Mouse (Mus musculus): ENCODE measurements around the gene Antxr1.

The Antxr1 gene

DNA sequence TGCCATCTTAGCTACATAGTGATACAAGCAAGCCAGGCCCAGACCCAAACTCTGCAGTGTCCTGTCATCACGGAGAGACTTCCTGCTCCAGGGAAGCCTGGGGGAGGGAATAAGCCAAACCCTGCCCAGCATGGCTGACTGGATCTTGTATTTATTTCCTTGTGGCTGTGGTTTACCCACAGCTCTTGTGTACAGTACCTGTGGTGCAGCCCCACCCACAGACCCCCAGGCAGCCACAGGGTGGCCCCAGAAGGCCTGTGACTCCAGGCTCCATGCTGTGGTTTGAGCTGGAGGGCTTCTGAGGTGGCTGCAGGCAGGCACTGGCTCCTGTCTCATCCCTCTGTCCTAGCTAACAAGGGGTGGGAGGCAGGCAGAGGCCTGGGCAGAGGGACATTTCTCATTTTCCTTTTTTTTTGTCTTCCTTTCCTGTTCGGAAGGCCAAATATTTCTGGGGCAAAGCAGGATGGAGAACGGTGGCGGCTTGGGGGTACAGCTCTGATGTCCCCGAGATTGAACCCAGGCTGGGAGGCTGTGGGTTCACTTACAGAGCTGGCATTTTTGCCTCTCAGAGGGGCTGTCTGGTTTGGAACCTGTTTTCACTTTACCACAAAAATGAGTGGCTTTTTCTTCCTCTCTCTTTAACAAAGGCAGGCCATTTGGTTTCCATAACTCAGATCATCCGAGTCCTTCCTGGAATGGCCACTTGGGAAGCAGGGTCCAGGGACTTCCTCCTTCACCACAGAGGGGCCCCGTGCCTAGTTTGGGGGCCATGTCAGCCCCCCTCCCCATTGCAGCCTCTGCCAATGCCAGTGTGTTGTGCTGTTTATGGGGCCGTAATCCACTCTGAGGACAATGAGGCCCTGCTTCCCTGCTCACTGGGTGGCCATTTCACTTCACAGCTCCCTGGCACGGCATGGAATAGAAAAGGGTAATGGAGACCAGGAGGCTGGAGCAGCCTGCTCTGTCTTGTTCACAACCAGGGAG, 91.2 kb downstream of the Antxr1 start:
- no peak for DNase-seq

DNA sequence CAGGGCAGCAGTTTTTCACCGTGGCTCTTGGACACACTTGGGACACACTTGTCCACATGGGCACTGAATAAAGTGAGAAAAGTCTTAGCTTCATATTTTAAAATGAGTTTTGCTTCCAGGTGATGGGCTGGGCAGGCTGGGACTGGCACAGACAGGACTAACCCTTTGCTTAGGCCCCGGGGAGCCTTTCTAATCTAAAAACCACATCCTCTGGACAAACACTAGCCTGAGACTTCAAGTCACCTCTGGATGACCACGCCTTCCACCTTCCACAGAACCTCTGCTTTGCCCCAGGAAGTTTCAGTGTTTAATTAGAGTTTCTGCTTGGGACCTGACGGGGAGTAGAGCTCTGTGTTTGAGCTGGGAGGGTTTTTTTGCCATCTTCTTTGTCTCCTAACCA, 98.4 kb downstream of the Antxr1 start:
- no peak for DNase-seq

DNA sequence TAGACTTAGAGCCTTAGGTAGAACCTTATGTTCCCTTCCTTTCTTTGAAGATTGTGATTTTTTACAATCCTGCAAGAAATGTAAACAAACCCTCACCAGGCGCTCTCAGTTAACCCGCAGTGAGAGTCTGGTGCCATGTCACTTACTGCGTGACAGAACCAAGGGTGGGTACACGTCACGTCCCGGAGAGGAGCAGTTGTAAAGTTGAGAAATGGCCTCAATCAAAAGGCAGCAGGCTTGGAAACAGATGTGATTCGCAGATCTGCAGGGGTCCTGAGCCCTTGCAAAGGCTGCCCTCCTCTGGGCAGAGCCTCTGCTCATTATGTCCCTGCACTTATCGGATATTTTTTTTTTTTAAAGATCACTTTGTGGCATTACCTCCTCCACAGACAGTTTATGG, 99.6 kb downstream of the Antxr1 start:
- DNase-seq = no peak

DNA sequence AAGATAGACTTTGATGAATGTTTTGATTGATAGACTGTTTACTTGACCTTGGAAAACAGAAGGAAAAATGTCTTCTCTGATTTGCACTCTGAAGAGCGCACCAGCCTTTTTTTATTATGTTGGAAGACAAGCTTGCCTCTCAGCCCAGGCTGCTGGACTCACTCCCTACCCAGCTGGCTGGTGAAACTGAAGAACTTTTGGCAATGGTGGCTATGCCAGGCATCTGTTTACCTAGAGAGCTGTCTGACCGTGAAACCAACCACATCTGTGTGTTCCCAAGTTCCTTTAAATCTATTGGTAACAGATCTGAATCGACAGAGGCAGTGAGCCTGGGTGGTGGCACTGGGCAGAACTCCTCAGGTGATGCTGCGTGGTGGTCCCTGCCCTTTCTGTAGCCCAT, 102.5 kb downstream of the Antxr1 start:
- DNase-seq = no peak

DNA sequence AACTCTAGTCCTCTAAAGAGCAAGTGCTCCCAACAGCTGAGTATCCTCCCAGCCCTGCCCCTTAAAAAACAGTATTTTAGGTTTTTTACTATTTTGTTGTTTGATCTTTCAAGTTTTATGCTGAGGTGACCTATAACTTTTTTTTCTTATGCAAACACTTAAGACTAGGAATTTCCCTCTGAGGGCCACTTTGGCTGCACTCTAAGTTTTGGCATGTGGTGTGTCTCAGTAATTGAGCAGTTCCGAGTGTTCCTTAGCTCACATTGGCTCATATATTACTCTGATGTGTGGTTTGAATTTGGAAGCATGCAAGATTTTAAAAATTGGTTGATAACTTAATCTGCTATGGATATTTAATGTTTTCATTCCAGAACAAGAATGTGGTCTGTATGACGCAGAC, 105.6 kb downstream of the Antxr1 start:
- DNase-seq = no peak

DNA sequence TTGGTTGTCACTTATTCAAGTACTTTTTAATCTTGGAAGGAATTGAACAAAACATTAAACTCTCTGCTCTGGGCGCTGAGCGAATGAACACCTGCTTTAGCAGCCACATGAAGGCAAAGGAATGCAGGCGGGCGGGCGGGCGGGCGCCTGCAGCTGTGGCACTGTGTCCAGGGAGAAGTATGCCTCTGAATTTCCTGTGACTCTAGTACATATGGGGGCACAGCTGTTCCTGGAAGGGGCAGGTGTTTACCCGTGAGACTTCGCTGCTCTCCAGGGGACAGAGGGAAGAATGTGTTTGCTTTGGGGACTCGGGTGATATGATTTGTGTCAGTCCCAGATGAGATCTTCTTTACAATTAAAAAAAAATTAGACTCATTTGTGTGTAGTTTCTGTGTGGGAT, 107.7 kb downstream of the Antxr1 start:
- no peak for DNase-seq

DNA sequence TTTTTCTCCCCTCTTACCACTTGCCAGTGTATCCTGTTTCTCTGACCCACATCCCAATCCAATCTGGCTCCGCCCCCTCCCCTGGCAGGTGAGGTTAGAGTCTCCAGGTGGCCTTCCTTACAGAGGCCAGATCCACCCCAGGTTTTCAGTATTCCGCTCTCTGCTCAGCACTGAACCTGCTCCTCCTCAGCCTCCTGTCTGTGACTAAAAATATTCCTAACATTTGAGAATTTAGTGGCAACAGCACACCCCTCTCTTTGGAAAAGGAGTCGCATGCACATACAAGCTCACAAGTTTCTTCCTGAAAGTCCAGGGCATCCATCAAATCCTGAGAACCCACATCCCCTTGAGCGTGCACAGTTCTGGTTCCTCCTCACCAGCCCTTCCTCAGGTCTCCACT, 109.3 kb downstream of the Antxr1 start:
- no peak for DNase-seq

DNA sequence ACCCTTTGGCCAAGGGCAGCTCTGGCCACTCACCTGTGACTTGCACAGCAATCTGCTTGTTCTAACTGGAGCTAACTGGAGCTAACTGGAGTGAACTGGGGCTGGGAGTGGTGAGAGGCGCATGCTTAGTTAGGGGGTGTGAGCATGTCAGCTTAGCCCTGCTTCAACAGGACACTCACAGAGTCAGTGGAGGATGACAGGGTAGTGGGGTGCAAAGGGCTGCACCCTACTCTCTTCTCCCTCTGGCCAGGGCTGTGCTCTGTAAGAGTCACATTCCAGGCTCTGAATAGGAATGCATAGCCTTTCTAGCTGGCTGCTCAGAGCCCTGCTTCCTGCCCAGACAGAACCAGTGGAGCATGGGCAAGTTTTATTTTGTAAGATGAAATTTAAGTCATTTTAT, 110.3 kb downstream of the Antxr1 start:
- DNase-seq = no peak

DNA sequence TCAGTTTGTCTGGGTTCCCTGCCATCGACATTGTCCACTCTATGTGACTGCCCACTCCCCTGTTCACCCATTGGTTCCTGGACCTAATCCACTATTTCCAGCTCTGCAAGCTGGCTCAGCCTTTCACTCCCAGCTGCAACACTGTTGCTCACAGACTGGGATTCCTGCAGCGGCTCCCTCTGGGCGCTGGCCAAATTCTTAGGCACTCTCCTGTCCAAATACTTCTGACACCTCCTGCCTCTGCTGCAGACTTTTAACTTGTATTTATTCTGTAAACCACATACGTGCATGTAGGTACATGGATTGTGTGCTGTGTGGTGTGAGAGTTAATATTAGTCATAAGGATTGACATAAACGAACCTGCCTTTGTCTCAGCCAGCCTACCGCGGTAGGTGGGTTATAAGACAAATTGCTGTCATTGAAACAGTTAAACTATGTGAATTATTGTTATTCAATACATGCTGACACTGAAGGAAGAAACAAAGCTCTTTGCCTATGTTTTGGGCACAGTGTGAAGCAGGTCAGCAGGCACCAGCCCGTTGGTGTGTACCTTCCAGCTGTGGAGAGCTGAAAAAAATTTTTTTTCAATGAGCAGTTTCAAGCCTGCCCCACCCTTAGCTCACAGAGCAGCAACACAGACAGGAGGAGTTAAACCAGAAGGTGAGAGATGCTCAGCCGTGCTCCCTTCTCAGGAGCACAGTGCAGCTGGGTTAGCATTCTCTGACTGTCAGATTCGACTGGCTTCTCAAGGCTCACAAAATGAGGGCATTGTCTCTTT, 112.6 kb downstream of the Antxr1 start:
- no peak for DNase-seq

DNA sequence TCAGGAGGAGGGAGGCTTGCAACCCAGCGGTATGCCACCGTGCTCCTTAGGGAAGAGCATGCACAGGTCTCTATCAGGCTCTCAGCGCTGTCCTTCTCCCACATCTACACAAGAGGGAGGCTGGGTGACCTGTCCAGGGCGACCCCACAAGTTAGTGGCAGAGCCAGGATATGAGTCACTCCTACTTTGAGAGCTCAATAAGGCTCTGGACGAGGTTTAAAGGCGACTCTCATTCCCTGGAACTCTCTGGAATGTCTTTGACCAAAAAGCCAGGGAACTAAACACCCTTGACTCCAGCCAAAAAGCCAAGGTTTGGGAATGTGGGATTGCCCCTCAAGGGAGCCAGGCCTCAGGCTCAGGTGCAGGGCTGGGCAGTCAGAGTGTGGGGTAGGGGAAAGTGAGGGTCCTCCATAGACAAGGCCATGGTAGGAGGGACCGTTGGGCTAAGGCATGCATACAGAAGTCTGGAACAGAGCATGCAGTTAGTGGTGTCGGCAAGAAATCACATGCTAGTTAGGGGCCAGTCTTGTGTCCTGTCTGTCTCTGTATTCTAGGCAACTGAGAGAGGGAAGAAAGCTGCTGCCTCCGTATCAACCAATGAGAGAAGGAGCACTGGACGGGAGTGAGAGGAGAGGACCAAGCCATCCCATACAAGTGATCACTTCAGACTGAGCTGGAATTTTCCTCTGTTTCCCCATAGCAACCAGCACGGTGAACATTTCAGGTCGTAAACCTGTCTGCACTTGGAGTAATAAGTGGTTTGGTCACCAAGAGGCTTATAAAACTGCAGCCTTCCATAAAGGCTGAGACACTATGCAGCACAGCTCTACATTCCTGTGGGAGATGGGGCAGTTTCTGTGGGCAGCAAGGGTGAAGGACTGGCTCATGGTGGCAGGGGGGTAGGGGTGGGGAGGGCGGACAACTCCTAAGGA, 116.3 kb downstream of the Antxr1 start:
- no peak for DNase-seq

DNA sequence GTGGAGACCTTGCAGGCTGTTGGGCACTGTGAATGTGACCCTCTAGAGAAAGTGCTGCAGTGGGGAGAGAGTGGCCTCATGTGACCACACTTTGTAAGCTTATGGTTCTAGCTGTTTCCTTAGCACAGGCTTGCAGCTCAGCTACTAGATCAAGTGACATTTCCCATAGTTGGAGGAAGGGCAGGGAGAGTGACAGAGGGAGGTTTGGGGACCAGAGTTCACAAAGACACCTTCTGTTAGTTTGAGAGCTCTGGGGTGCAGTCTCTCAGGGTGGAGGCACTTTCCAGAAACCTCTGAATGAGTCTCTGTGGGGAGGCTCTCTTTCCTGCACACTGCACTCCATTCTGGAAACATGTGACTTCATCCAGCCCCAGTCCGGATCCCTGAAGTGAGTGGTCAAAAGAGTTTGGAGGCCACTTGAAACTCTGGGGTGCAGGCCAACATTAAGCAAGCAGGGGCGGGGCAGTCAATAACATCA, 119.5 kb downstream of the Antxr1 start:
- DNase-seq = peak; percentile 96

DNA sequence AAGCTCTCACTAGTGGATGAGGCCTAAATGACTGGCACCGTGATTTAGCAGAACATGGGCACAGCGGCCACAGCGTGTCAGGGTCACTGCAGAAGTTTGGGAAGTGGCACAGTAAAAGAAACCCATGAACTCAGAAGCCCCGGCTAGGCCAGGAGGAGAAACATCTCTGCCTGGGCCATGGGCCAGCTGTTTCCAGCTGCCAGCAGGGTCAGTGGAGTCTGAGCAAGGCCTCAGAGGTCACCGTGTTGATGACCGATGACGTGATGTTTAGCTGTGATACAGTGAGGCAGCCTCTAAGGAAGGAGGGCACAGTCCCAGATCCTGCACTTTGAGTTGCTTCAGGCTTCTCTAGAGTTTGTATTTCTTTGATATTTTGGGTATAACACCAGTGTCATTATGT, 122.4 kb downstream of the Antxr1 start:
- peak; percentile 96 for DNase-seq

DNA sequence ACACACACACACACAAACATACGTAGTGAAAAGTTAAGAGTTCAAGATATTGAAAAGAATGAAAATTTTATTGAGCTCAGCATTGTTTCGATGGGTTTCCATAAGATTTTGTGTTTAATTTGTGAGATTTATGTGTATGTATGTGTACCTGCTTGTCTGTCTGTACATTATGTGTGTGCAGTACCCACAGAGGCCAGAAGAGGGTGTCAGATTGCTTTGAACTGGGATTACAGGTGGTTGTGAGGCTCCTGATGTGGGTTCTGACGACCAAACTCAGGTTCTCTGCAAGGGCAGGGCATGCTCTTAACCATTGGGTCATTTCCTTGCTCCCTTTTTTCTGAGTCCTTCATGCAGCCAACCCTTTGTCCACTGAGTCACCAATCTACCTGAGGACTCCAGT, 124.1 kb downstream of the Antxr1 start:
- no peak for DNase-seq

DNA sequence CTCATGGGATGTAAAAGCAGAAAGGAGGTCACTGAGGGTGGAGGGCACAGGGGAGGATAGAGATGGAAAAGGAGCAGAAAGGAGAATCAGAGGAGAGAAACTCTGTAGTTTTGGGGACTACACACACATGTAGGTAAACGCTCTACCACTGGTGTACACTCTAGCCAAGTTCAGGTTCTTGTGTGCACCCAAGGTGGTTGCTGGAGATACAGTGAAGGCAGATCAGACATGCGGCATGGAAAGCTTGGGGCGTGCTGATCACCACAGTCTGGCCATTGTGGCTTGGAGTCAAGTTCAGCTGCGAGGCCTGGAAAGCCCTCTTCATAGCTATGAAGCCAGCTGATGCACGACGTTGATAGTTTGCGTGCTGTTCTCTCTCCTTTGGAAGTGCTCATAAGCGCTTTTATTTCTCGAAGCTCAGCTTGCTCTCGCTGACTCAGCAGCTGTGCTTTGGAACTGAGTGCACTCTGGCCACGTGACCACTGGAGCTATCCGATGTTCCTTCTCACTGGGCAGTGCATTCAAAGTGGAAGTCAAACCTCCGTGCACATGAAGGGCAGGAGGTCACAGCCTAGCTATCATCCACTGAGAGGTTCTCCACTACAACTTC, 128.1 kb downstream of the Antxr1 start:
- peak; percentile 97 for DNase-seq

DNA sequence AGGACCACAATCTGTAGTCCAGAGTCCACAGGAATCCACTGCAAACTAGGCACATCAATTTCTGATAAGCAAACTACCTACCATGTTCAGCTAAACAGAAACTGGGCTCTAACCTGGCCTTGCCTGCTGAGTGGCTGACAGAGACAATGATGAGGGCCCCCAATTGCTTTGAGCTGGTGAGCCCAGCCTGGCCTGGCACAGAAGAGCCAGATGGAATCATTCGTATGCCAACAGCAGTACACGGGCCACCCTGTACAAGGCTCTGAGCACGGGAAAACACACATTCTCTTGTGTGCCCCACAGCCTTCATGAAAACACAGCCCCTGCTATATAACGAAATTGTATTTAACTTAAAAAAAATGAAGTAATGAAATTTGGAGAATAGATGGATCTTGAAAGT, 128.8 kb downstream of the Antxr1 start:
- no peak for DNase-seq

DNA sequence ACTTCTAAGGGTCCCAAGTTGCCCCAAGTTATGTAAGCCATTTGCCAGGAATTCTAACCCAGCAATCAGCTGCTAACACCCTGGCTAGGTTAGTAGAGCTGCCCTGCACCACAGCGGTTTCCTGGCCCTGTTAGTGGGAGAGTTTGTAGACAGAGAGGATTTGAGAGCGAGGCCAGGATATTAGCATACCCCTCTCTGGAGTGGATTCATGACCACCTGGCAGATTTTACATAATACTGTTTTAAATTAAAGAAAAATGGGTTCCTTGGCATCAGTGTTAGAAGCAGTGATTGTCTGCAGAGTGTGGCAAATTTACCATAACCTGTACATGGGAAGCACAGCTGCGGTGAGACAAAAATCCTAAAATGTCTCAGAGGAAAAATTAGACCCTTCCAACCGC, 132.2 kb downstream of the Antxr1 start:
- no peak for DNase-seq

DNA sequence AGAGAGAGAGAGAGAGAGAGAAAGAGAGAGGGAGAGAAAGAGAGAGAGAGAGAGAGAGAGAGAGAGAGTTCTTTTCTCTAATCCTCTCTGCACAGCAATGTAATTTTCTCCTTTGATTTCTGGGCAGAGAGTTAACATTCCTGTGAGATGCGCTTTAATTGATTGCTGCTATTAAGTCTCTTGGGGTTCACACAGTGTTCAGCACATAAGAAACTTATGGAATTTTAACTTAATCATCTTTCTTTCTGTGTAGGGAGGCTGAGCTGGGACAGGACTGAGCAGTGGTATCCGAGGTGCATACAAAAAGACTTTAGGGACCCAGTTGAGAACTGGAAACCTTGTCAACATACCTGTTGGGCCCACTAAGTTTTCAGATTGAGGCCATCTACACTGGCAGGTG, 132.6 kb downstream of the Antxr1 start:
- DNase-seq = no peak

DNA sequence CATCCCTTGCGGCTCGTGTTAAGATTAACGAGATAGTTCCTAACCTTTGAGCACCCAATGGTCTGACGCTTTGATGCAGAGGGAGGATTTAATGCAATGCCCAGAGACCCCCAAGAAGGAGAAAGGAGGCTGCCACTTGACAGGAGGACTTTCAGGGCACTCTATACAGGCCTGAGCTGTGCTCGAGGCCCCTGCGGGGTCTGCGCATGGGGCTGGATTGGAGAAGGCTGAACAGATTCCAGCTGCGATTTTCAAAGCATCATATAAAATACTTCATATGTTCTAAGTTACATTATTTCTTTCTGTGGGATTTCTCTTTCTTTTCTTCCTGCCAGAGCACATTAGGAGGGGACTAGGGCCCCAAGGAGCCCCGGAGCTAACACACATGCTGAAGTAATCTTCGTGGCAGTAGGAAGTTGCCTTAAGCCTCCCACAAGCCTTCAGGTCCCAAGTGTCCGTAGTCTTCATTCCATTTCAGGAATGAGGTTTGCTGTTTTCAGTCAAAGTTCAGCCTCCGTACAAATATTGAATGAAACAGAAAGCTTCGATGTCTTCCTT, 133.5 kb downstream of the Antxr1 start:
- DNase-seq = no peak

DNA sequence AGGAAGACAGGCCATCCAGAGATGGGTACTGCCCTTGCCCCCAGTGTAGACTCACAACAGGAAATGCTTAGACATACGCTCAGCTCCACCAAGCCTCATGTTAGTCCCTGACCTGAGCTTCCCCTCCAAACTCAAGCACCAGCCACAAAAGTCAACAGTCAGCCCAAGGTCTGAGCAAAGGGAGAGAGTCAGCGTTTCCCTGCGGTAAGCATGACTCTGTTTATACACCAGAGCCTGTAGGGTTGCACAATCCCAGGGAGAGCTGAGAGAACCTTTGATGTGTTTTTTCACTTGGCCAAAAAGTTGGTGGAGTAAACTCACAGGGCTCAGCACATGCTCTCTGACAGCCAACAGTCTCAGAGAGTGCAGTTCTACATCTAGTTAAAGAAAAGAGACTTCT, 145.9 kb downstream of the Antxr1 start:
- peak; percentile 94 for DNase-seq

DNA sequence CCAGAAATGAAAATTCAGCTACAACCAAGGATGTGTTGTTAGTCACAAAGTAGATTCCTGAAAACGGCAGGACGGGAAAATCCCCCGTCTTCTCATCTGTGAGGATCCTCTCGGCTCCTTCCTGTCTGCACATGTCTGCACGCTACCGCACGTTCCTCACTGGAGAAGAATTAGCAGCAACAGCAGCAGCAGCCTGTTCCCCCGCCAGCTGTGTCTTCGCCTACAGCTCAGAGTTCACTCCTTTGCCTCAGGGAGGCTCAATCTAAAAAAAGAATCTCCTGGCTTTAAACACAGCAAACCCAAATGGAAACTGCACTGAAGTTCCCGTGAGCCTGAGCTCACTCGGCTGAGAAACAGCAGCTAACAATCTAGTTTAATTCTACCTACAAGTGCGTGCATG, 148.6 kb downstream of the Antxr1 start:
- DNase-seq = peak; percentile 97

DNA sequence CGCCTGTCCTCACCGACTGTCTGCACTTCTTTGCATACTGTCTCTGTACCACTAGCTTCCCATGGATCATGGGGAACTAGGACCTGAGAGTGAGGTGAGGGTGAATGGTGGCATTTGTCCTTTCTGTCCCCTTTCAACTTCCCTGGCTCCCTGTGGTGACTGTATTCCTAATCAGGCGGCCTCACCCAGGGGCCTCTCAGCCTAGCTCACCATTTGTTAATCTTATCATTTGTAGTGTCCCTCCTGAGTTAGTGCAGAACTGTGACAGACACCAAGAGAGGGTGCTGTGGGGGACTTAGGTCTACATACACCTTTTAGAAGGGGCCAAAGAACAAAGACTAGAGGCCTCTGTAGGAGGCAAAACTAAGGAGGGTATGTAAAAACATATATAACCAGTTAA, 151.2 kb downstream of the Antxr1 start:
- no peak for DNase-seq

DNA sequence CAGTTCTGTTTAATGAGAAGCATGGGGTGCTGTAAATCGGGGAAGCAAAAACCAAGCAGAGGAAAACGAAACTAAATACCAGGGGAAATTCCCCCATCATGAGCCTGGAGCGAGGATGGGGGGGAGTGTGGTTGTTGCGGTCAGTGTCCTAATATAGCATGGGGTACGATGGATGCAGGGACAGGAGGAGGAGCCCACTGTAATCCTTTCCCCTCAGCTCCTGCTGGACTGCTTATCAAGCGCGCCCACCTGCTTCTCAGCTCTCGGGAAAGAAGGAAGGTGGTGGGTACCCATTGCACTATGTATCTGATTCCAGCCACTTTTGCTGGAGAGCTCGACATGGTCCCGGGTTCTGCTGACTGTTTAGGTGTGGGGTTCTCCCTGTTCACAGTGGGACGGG, 151.6 kb downstream of the Antxr1 start:
- DNase-seq = no peak
